Mouse (Mus musculus): ENCODE results near the gene Sox6. TPM values are rescaled to one million over a fixed set of nuclear protein-coding genes. Genes with fewer than 3 reads are reported as not detected.
"Not testable (repeated sequence)": the region's sequence is repeated elsewhere in the genome, so short reads cannot be mapped to it uniquely, and the experiment has no call there.

Sox6 gene
- total RNA-seq (2012; rRNA removed): 0.48 and 1.2 TPM in 2 replicates

DNA sequence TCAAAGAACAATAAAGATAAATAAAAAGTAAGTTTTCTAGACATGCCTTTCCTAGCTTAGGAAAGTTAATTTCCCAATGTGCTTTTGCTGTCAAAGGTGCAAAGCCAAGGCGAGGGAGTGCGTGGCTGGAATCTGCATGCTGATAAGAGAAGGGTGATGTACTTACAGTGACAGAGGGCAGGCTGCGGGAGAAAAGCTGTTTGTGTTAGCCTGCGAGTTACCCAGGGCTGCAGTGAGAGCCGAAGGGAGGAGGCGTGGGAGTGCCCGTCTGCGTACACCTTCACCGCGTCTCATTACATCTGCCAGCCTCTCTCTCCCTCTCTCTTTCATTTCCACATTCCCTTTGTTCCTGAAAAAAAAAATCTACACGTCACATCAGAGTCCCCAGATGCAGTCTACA lies at the start of gene Sox6:
Gene Sox6, minus strand, starts transcription at position 286 of the 400 bp plus-strand sequence.
- TF ChIP-seq CHD2 (IDR thresholded peaks at IDR 0.05; ENCODE audit: low read depth, low read length) (no peak), MAFK (IDR thresholded peaks at IDR 0.05; ENCODE audit: insufficient read depth, low read depth, low read length) (no peak), ZNF384 (IDR thresholded peaks at IDR 0.05; ENCODE audit: low read depth, low read length) (no peak), HCFC1 (IDR thresholded peaks at IDR 0.05; ENCODE audit: borderline replicate concordance, insufficient read depth, low read length) (no peak), ZC3H11A (IDR thresholded peaks at IDR 0.05; ENCODE audit: borderline replicate concordance, low read depth, low read length) (no peak)
- H3K4me1 ChIP-seq (ENCODE audit: control insufficient read depth in 2 of 2, insufficient read depth in 2 of 2, low read length in 2 of 2, poor library complexity in 1 of 2): no peaks in the 10 kb centered on the region
- DNase-seq (ENCODE audit: low read depth, low spot score): no peak
- no peak within 1 kb of the TSS for H3K27ac ChIP-seq (ENCODE audit: insufficient read depth, low read depth, low read length, poor library complexity, severe bottlenecking)
- in situ Hi-C loops (cut with MboI; ENCODE audit: low sequenced_read_pairs in 2 of 2, unreplicated experiment in 2 of 2): loop anchor here in 1 of 2 experiments (10.0 to 25.0 kb wide), 2 partner anchors 814 to 1126 kb away; no protein-coding TSS in a partner anchor
- no peaks in the 10 kb centered on the region for H3K9me3 ChIP-seq (ENCODE audit: control insufficient read depth, insufficient read depth, low read depth, low read length)
- no peaks in the 10 kb centered on the region for H3K36me3 ChIP-seq (ENCODE audit: control insufficient read depth, insufficient read depth, low read length, poor library complexity, severe bottlenecking)
- H3K9ac ChIP-seq (ENCODE audit: insufficient read depth, low read depth, low read length, poor library complexity, severe bottlenecking): no peak within 1 kb of the TSS
- peak within 1 kb of the TSS; percentile 59 for H3K4me3 ChIP-seq (ENCODE audit: insufficient read depth in 1 of 2, low read depth in 1 of 2, low read length in 2 of 2, poor library complexity in 1 of 2, severe bottlenecking in 1 of 2)

DNA sequence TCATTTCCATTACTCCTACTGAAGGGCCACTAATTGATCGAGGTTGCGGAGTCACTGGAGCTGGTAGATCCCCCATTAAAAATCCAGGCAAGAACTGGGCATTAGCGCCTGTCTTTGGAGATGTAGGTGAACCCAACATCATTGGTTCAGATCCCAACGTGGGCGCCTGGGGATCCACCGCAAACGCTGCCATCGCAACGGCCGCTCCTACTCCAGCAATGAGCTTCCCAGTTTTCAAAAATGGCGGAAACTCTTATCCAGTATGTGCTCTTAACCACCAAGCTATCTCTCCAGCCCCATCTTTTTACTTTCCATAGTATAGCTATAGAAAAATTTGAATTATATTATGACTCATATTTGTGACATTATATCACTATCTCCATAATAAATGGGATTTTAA lies 45.8 kb upstream of the Sox6 start, which contains the start of gene Gm4353:
Gene Gm4353, minus strand, starts transcription at position 270 of the 400 bp plus-strand sequence.
- H3K9ac ChIP-seq (ENCODE audit: insufficient read depth, low read depth, low read length, poor library complexity, severe bottlenecking); H3K36me3 ChIP-seq (ENCODE audit: control insufficient read depth, insufficient read depth, low read length, poor library complexity, severe bottlenecking); H3K4me1 ChIP-seq (ENCODE audit: control insufficient read depth in 2 of 2, insufficient read depth in 2 of 2, low read length in 2 of 2, poor library complexity in 1 of 2); in situ Hi-C loops (cut with MboI; ENCODE audit: low sequenced_read_pairs in 2 of 2, unreplicated experiment in 2 of 2); H3K27ac ChIP-seq (ENCODE audit: insufficient read depth, low read depth, low read length, poor library complexity, severe bottlenecking); DNase-seq (ENCODE audit: low read depth, low spot score); H3K4me3 ChIP-seq (ENCODE audit: insufficient read depth in 1 of 2, low read depth in 1 of 2, low read length in 2 of 2, poor library complexity in 1 of 2, severe bottlenecking in 1 of 2); H3K9me3 ChIP-seq (ENCODE audit: control insufficient read depth, insufficient read depth, low read depth, low read length): not testable (repeated sequence)

DNA sequence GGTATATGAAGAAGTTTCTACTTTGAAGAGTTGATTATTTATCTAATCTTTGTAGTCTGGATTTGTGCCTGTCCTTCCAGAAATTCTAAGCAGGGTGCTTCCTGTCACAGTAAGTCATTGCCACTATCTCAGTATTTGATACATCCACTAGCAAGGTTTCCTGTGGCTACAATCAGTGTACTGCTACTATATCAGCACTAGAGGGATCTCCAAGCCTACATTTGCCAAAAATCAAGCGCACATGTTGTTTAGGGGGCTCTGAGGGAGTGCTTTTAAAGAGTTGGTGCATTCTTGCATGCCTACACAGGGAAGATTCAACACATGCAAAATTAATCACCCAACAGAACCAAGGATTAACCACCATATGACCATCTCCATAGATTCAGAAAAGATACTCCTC lies 22.1 kb upstream of the Sox6 start:
- H3K4me1 ChIP-seq (ENCODE audit: control insufficient read depth in 2 of 2, insufficient read depth in 2 of 2, low read length in 2 of 2, poor library complexity in 1 of 2): no peaks in the 10 kb centered on the region
- TF ChIP-seq ZNF384 (IDR thresholded peaks at IDR 0.05; ENCODE audit: low read depth, low read length) (no peak), ZC3H11A (IDR thresholded peaks at IDR 0.05; ENCODE audit: borderline replicate concordance, low read depth, low read length) (no peak; the same call in 1 of the 2 replicates), MAFK (IDR thresholded peaks at IDR 0.05; ENCODE audit: insufficient read depth, low read depth, low read length) (no peak), CHD2 (IDR thresholded peaks at IDR 0.05; ENCODE audit: low read depth, low read length) (no peak), HCFC1 (IDR thresholded peaks at IDR 0.05; ENCODE audit: borderline replicate concordance, insufficient read depth, low read length) (no peak)
- no peaks in the 10 kb centered on the region for H3K9me3 ChIP-seq (ENCODE audit: control insufficient read depth, insufficient read depth, low read depth, low read length)
- no peak overlapping the region for H3K9ac ChIP-seq (ENCODE audit: insufficient read depth, low read depth, low read length, poor library complexity, severe bottlenecking)
- no peak for DNase-seq (ENCODE audit: low read depth, low spot score)
- in situ Hi-C loops (cut with MboI; ENCODE audit: low sequenced_read_pairs in 2 of 2, unreplicated experiment in 2 of 2): no loop called here
- no peak overlapping the region for H3K27ac ChIP-seq (ENCODE audit: insufficient read depth, low read depth, low read length, poor library complexity, severe bottlenecking)
- H3K36me3 ChIP-seq (ENCODE audit: control insufficient read depth, insufficient read depth, low read length, poor library complexity, severe bottlenecking): no peaks in the 10 kb centered on the region
- H3K4me3 ChIP-seq (ENCODE audit: insufficient read depth in 1 of 2, low read depth in 1 of 2, low read length in 2 of 2, poor library complexity in 1 of 2, severe bottlenecking in 1 of 2): no peak overlapping the region

DNA sequence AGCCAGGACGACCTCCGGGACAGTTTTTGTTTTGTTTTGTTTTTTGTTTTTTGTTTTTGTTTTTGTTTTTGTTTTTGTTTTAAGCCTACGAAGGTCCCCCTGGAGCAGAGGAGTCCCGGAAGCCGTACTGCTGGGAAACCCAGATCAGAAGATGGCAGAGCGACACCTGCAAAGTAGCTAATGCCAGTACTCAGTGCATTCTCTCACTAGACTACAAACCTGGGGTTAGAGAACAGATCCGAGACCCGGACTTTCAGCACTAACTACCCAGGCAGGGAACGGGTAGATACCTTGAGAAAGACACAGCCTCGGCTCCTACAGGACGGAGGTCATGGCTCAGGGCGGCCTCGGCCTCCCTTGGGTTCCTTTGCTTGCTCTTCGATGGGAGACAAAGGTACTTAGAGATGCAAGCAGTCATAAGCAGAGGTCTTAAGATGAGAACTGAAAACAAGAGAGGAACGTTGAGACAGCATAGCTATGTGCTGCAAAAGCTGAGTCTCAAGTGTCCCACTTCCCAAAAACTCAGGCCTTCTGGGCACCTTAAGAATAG lies 1.9 kb upstream of the Sox6 start:
- peak overlapping the region in 1 of 2 experiments; percentile 59; a peak in 1 of 4 replicates for H3K4me3 ChIP-seq (ENCODE audit: insufficient read depth in 1 of 2, low read depth in 1 of 2, low read length in 2 of 2, poor library complexity in 1 of 2, severe bottlenecking in 1 of 2)
- H3K36me3 ChIP-seq (ENCODE audit: control insufficient read depth, insufficient read depth, low read length, poor library complexity, severe bottlenecking): no peaks in the 10 kb centered on the region
- TF ChIP-seq ZC3H11A (IDR thresholded peaks at IDR 0.05; ENCODE audit: borderline replicate concordance, low read depth, low read length) (no peak), ZNF384 (IDR thresholded peaks at IDR 0.05; ENCODE audit: low read depth, low read length) (no peak), HCFC1 (IDR thresholded peaks at IDR 0.05; ENCODE audit: borderline replicate concordance, insufficient read depth, low read length) (no peak), MAFK (IDR thresholded peaks at IDR 0.05; ENCODE audit: insufficient read depth, low read depth, low read length) (no peak), CHD2 (IDR thresholded peaks at IDR 0.05; ENCODE audit: low read depth, low read length) (no peak)
- H3K27ac ChIP-seq (ENCODE audit: insufficient read depth, low read depth, low read length, poor library complexity, severe bottlenecking): no peak overlapping the region
- no peaks in the 10 kb centered on the region for H3K4me1 ChIP-seq (ENCODE audit: control insufficient read depth in 2 of 2, insufficient read depth in 2 of 2, low read length in 2 of 2, poor library complexity in 1 of 2)
- H3K9ac ChIP-seq (ENCODE audit: insufficient read depth, low read depth, low read length, poor library complexity, severe bottlenecking): no peak overlapping the region
- in situ Hi-C loops (cut with MboI; ENCODE audit: low sequenced_read_pairs in 2 of 2, unreplicated experiment in 2 of 2): loop anchor here in 1 of 2 experiments (25.0 kb wide), 1 partner anchor 1128 kb away; no protein-coding TSS in a partner anchor
- no peak for DNase-seq (ENCODE audit: low read depth, low spot score)
- H3K9me3 ChIP-seq (ENCODE audit: control insufficient read depth, insufficient read depth, low read depth, low read length): no peaks in the 10 kb centered on the region
